ENCODE assay signal across 16 mouse cellular contexts in genomic region chr16:18484386-18484785, GRCm38 (mm10). TPM values are rescaled to one million over a fixed set of nuclear protein-coding genes. Genes with fewer than 3 reads are reported as not detected.
A peak's percentile ranks its signal among the peaks of the same experiment; 100 is the strongest.
DNase-seq lines count a peak whose midpoint lies in the region; ATAC-seq lines count a peak whose summit lies in the region.
"Had no signal": no experiment of that assay in that cellular context is flagged by ENCODE, and none has a peak within 500 bp of the region (broad histone marks: within the 10 kb centered on the region; RNA-seq: fewer than 3 reads in every experiment).

No protein-coding gene starts in this region.

- H3K4me3 ChIP-seq in forebrain, embryonic 13.5 days = no peak overlapping the region
- H3K4me3 ChIP-seq in forebrain, embryonic 16.5 days (replicated peaks; ENCODE audit: low read length) = no peak overlapping the region
- no peak overlapping the region; the same call in 1 of the 2 replicates for H3K4me3 ChIP-seq in midbrain, embryonic 10.5 days
- H3K4me3 ChIP-seq in midbrain, embryonic 15.5 days = no peak overlapping the region
- H3K4me3 ChIP-seq in embryonic facial prominence, embryonic 10.5 days = no peak overlapping the region
- no peak overlapping the region for H3K4me3 ChIP-seq in limb, embryonic 13.5 days
- H3K4me3 ChIP-seq: gastrocnemius, adult 2 months; heart, embryonic 15.5 days; hindbrain, embryonic 13.5 days; neural tube, embryonic 13.5 days had no signal

- DNase-seq in midbrain, embryonic 10.5 days (ENCODE audit: low spot score) = no peak
- DNase-seq in embryonic facial prominence, embryonic 10.5 days (ENCODE audit: low spot score) = no peak
- DNase-seq in left cerebral cortex, postnatal 4 days = no peak
- no peak for DNase-seq in thymus, postnatal 25 days
- DNase-seq: adrenal gland, postnatal 36 days; gastrocnemius, adult 2 months; liver, postnatal 0 days; lung, postnatal 14 days had no signal

- peaks cover 17% of the 10 kb centered on the region for H3K4me1 ChIP-seq in forebrain, embryonic 13.5 days
- peaks cover 5% of the 10 kb centered on the region; the same call in 1 of the 2 replicates for H3K4me1 ChIP-seq in forebrain, embryonic 16.5 days (replicated peaks; ENCODE audit: control insufficient read depth, insufficient read depth, low read length)
- H3K4me1 ChIP-seq in midbrain, embryonic 10.5 days = peaks cover 30% of the 10 kb centered on the region
- peaks cover 8% of the 10 kb centered on the region for H3K4me1 ChIP-seq in midbrain, embryonic 15.5 days
- H3K4me1 ChIP-seq in embryonic facial prominence, embryonic 10.5 days = peaks cover 34% of the 10 kb centered on the region
- H3K4me1 ChIP-seq in limb, embryonic 13.5 days = peaks cover 33% of the 10 kb centered on the region
- H3K4me1 ChIP-seq: heart, embryonic 15.5 days had no signal

- no peak overlapping the region for H3K4me2 ChIP-seq in forebrain, embryonic 13.5 days
- no peak overlapping the region for H3K4me2 ChIP-seq in forebrain, embryonic 16.5 days (ENCODE audit: low read length)
- H3K4me2 ChIP-seq in midbrain, embryonic 15.5 days = no peak overlapping the region
- H3K4me2 ChIP-seq in limb, embryonic 13.5 days (replicated peaks) = no peak overlapping the region
- H3K4me2 ChIP-seq: heart, embryonic 15.5 days; hindbrain, embryonic 13.5 days; neural tube, embryonic 13.5 days had no signal

- H3K27me3 ChIP-seq in forebrain, embryonic 13.5 days = no peaks in the 10 kb centered on the region
- H3K27me3 ChIP-seq in forebrain, embryonic 16.5 days (replicated peaks; ENCODE audit: control insufficient read depth, insufficient read depth, low read length) = no peaks in the 10 kb centered on the region
- peaks cover 47% of the 10 kb centered on the region for H3K27me3 ChIP-seq in midbrain, embryonic 10.5 days (ENCODE audit: low read depth, poor library complexity, severe bottlenecking)
- no peaks in the 10 kb centered on the region for H3K27me3 ChIP-seq in midbrain, embryonic 15.5 days (replicated peaks)
- no peaks in the 10 kb centered on the region for H3K27me3 ChIP-seq in embryonic facial prominence, embryonic 10.5 days (replicated peaks; ENCODE audit: low read depth, poor library complexity, severe bottlenecking)
- no peaks in the 10 kb centered on the region for H3K27me3 ChIP-seq in limb, embryonic 13.5 days
- H3K27me3 ChIP-seq: heart, embryonic 15.5 days; neural tube, embryonic 13.5 days had no signal

- no peaks in the 10 kb centered on the region for H3K9me3 ChIP-seq in forebrain, embryonic 13.5 days (replicated peaks)
- H3K9me3 ChIP-seq in forebrain, embryonic 16.5 days (ENCODE audit: control insufficient read depth, low read length) = no peaks in the 10 kb centered on the region
- no peaks in the 10 kb centered on the region for H3K9me3 ChIP-seq in midbrain, embryonic 10.5 days (replicated peaks)
- no peaks in the 10 kb centered on the region for H3K9me3 ChIP-seq in midbrain, embryonic 15.5 days
- H3K9me3 ChIP-seq in embryonic facial prominence, embryonic 10.5 days = no peaks in the 10 kb centered on the region
- H3K9me3 ChIP-seq in limb, embryonic 13.5 days = no peaks in the 10 kb centered on the region
- H3K9me3 ChIP-seq: heart, embryonic 15.5 days; hindbrain, embryonic 13.5 days; neural tube, embryonic 13.5 days had no signal

- no peak for ATAC-seq in forebrain, embryonic 13.5 days
- ATAC-seq in forebrain, embryonic 16.5 days = no peak
- ATAC-seq in midbrain, embryonic 15.5 days (replicated peaks) = no peak
- no peak for ATAC-seq in limb, embryonic 13.5 days (ENCODE audit: low FRiP score, low read depth)
- ATAC-seq: intestine, postnatal 0 days; liver, postnatal 0 days had no signal

- no peaks in the 10 kb centered on the region for H3K36me3 ChIP-seq in forebrain, embryonic 13.5 days (ENCODE audit: poor library complexity, severe bottlenecking)
- no peaks in the 10 kb centered on the region for H3K36me3 ChIP-seq in forebrain, embryonic 16.5 days (ENCODE audit: control insufficient read depth, insufficient read depth)
- H3K36me3 ChIP-seq in midbrain, embryonic 10.5 days = no peaks in the 10 kb centered on the region
- H3K36me3 ChIP-seq in midbrain, embryonic 15.5 days (replicated peaks) = no peaks in the 10 kb centered on the region
- no peaks in the 10 kb centered on the region; the same call in 1 of the 2 replicates for H3K36me3 ChIP-seq in embryonic facial prominence, embryonic 10.5 days (replicated peaks)
- H3K36me3 ChIP-seq in limb, embryonic 13.5 days = no peaks in the 10 kb centered on the region
- H3K36me3 ChIP-seq: heart, embryonic 15.5 days; neural tube, embryonic 13.5 days had no signal

- no peak overlapping the region for H3K9ac ChIP-seq in forebrain, embryonic 13.5 days
- no peak overlapping the region for H3K9ac ChIP-seq in forebrain, embryonic 16.5 days (replicated peaks; ENCODE audit: low read depth, low read length)
- H3K9ac ChIP-seq in midbrain, embryonic 15.5 days = no peak overlapping the region
- H3K9ac ChIP-seq in limb, embryonic 13.5 days = peak overlapping the region; percentile 19; the same call in 1 of the 2 replicates
- H3K9ac ChIP-seq: heart, embryonic 15.5 days; hindbrain, embryonic 13.5 days; liver, postnatal 0 days; neural tube, embryonic 13.5 days had no signal

- 0 out of 2 replicates have a peak overlapping the region, but pooled peaks have one; percentile 17 for H3K27ac ChIP-seq in forebrain, embryonic 13.5 days
- H3K27ac ChIP-seq in forebrain, embryonic 16.5 days (ENCODE audit: low read length) = no peak overlapping the region
- H3K27ac ChIP-seq in midbrain, embryonic 10.5 days (replicated peaks) = peak overlapping the region; percentile 75
- no peak overlapping the region for H3K27ac ChIP-seq in midbrain, embryonic 15.5 days
- peak overlapping the region; percentile 63 for H3K27ac ChIP-seq in embryonic facial prominence, embryonic 10.5 days (replicated peaks)
- peak overlapping the region; percentile 28; the same call in 1 of the 2 replicates for H3K27ac ChIP-seq in limb, embryonic 13.5 days
- H3K27ac ChIP-seq: gastrocnemius, adult 2 months; heart, embryonic 15.5 days; hindbrain, embryonic 13.5 days; neural tube, embryonic 13.5 days had no signal

- 9% methylated on average over 4 of the region's 4 CpGs for WGBS in forebrain, embryonic 13.5 days
- 8% methylated on average over 4 of the region's 4 CpGs for WGBS in forebrain, embryonic 16.5 days
- WGBS in midbrain, embryonic 10.5 days = 12% methylated on average over 4 of the region's 4 CpGs
- WGBS in midbrain, embryonic 15.5 days = 7% methylated on average over 4 of the region's 4 CpGs
- 11% methylated on average over 4 of the region's 4 CpGs for WGBS in embryonic facial prominence, embryonic 10.5 days
- 47% methylated on average over 4 of the region's 4 CpGs for WGBS in limb, embryonic 13.5 days

- intact Hi-C loops in left cerebral cortex, postnatal 4 days (cut with DNase I) = no loop called here

RNA-seq across cellular contexts. Expression of gene Gnb1l, which starts 14.1 kb away (rescaled TPM):
- polyA plus RNA-seq in forebrain, embryonic 13.5 days (2015; fragmentation: Nextera tagmentation; extraction: Ambion mirVana) = 14.5 and 14.8 TPM in 2 replicates
- 14.1 and 14.6 TPM in 2 replicates for polyA plus RNA-seq in forebrain, embryonic 16.5 days (2015; fragmentation: Nextera tagmentation; extraction: Ambion mirVana)
- polyA plus RNA-seq in midbrain, embryonic 10.5 days (2016; fragmentation: Nextera tagmentation; extraction: Ambion mirVana) = 13.3 and 16.0 TPM in 2 replicates
- 18.1 and 20.0 TPM in 2 replicates for polyA plus RNA-seq in midbrain, embryonic 15.5 days (2015; fragmentation: Nextera tagmentation; extraction: Ambion mirVana)
- polyA plus RNA-seq in embryonic facial prominence, embryonic 10.5 days (2016; fragmentation: Nextera tagmentation; extraction: Ambion mirVana) = 17.9 and 19.1 TPM in 2 replicates
- polyA plus RNA-seq in limb, embryonic 13.5 days (2015; fragmentation: Nextera tagmentation; extraction: Ambion mirVana) = 20.4 and 21.4 TPM in 2 replicates
- total RNA-seq in left cerebral cortex, postnatal 4 days (2021) = 1 to 10 TPM; 9.0 to 9.2 TPM

RNA-seq across cellular contexts. Expression of gene Rtl10, which starts 14.3 kb away (rescaled TPM):
- 3.6 TPM in 2 replicates for polyA plus RNA-seq in forebrain, embryonic 13.5 days (2015; fragmentation: Nextera tagmentation; extraction: Ambion mirVana)
- 2.4 and 3.4 TPM in 2 replicates for polyA plus RNA-seq in forebrain, embryonic 16.5 days (2015; fragmentation: Nextera tagmentation; extraction: Ambion mirVana)
- polyA plus RNA-seq in midbrain, embryonic 10.5 days (2016; fragmentation: Nextera tagmentation; extraction: Ambion mirVana) = 2.1 and 2.4 TPM in 2 replicates
- polyA plus RNA-seq in midbrain, embryonic 15.5 days (2015; fragmentation: Nextera tagmentation; extraction: Ambion mirVana) = 4.4 and 5.5 TPM in 2 replicates
- polyA plus RNA-seq in embryonic facial prominence, embryonic 10.5 days (2016; fragmentation: Nextera tagmentation; extraction: Ambion mirVana) = 3.8 and 4.1 TPM in 2 replicates
- polyA plus RNA-seq in limb, embryonic 13.5 days (2015; fragmentation: Nextera tagmentation; extraction: Ambion mirVana) = 5.5 and 5.9 TPM in 2 replicates
- total RNA-seq in left cerebral cortex, postnatal 4 days (2021) = 10 to 100 TPM; 11.7 to 11.9 TPM

RNA-seq across cellular contexts. Expression of gene Comt, which starts 57.7 kb away (rescaled TPM):
- polyA plus RNA-seq in forebrain, embryonic 13.5 days (2015; fragmentation: Nextera tagmentation; extraction: Ambion mirVana) = 64.0 and 70.1 TPM in 2 replicates
- polyA plus RNA-seq in forebrain, embryonic 16.5 days (2015; fragmentation: Nextera tagmentation; extraction: Ambion mirVana) = 88.8 and 98.1 TPM in 2 replicates
- polyA plus RNA-seq in midbrain, embryonic 10.5 days (2016; fragmentation: Nextera tagmentation; extraction: Ambion mirVana) = 62.0 and 66.0 TPM in 2 replicates
- polyA plus RNA-seq in midbrain, embryonic 15.5 days (2015; fragmentation: Nextera tagmentation; extraction: Ambion mirVana) = 104 and 107 TPM in 2 replicates
- 56.2 and 58.4 TPM in 2 replicates for polyA plus RNA-seq in embryonic facial prominence, embryonic 10.5 days (2016; fragmentation: Nextera tagmentation; extraction: Ambion mirVana)
- polyA plus RNA-seq in limb, embryonic 13.5 days (2015; fragmentation: Nextera tagmentation; extraction: Ambion mirVana) = 87.4 and 89.4 TPM in 2 replicates
- 10 to 100 TPM; 55.5 to 57.3 TPM for total RNA-seq in left cerebral cortex, postnatal 4 days (2021)

RNA-seq across cellular contexts. Expression of gene Txnrd2, which starts 58.2 kb away (rescaled TPM):
- 23.4 and 25.1 TPM in 2 replicates for polyA plus RNA-seq in forebrain, embryonic 13.5 days (2015; fragmentation: Nextera tagmentation; extraction: Ambion mirVana)
- polyA plus RNA-seq in forebrain, embryonic 16.5 days (2015; fragmentation: Nextera tagmentation; extraction: Ambion mirVana) = 24.0 and 27.8 TPM in 2 replicates
- polyA plus RNA-seq in midbrain, embryonic 10.5 days (2016; fragmentation: Nextera tagmentation; extraction: Ambion mirVana) = 30.6 and 30.7 TPM in 2 replicates
- polyA plus RNA-seq in midbrain, embryonic 15.5 days (2015; fragmentation: Nextera tagmentation; extraction: Ambion mirVana) = 34.0 and 35.5 TPM in 2 replicates
- 27.9 and 32.3 TPM in 2 replicates for polyA plus RNA-seq in embryonic facial prominence, embryonic 10.5 days (2016; fragmentation: Nextera tagmentation; extraction: Ambion mirVana)
- polyA plus RNA-seq in limb, embryonic 13.5 days (2015; fragmentation: Nextera tagmentation; extraction: Ambion mirVana) = 19.8 and 21.3 TPM in 2 replicates
- total RNA-seq in left cerebral cortex, postnatal 4 days (2021) = 10 to 100 TPM; 22.2 to 24.0 TPM

Comparison
In these comparisons a context has a peak if more than half of its experiments do, and no peak if none do; other contexts are left out.
1. H3K27ac ChIP-seq: peak in forebrain, embryonic 13.5 days (single experiment), midbrain, embryonic 10.5 days (single experiment), embryonic facial prominence, embryonic 10.5 days (single experiment) and limb, embryonic 13.5 days (single experiment); none in forebrain, embryonic 16.5 days (single experiment) and midbrain, embryonic 15.5 days (single experiment).